Mouse (Mus musculus): Measurements from ENCODE around the gene Tbc1d2. TPM values are rescaled to one million over a fixed set of nuclear protein-coding genes. Genes with fewer than 3 reads are reported as not detected.

Tbc1d2 gene
- 0.55 and 1.1 TPM in 2 replicates for polyA plus RNA-seq (2015; fragmentation: Nextera tagmentation; extraction: Ambion mirVana)

GRCm38 (mm10) chr4:46650086-46650753 lies at the start of gene Tbc1d2:
Gene Tbc1d2, minus strand, starts transcription at chr4:46650209.
- Histone ChIP-seq H3K4me2 (peak within 1 kb of the TSS; percentile 93), H3K4me3 (peak within 1 kb of the TSS; percentile 81), H3K27ac (peak within 1 kb of the TSS; percentile 89), H3K9ac (peak within 1 kb of the TSS; percentile 68), H3K9me3 (replicated peaks) (no peaks in the 10 kb centered on the region), H3K36me3 (no peaks in the 10 kb centered on the region), H3K4me1 (replicated peaks) (peaks cover 12% of the 10 kb centered on the region), H3K27me3 (peaks cover 43% of the 10 kb centered on the region)
- under 1% methylated on average over 66 of the region's 69 CpGs for WGBS
- peak; percentile 94 for ATAC-seq (replicated peaks; ENCODE audit: insufficient number of reproducible peaks, insufficient read depth, low FRiP score, low read depth)

- H3K9me3 ChIP-seq (replicated peaks), result no peaks in the 10 kb centered on the region
- H3K4me3 ChIP-seq, result no peak overlapping the region
- no peak overlapping the region for H3K4me2 ChIP-seq
- H3K4me1 ChIP-seq (replicated peaks), result no peaks in the 10 kb centered on the region
- H3K27me3 ChIP-seq, result no peaks in the 10 kb centered on the region
- H3K9ac ChIP-seq, result no peak overlapping the region
- 48% methylated on average over 6 of the region's 6 CpGs for WGBS
- no peak overlapping the region for H3K27ac ChIP-seq
- ATAC-seq (replicated peaks; ENCODE audit: insufficient number of reproducible peaks, insufficient read depth, low FRiP score, low read depth), result no peak
- no peaks in the 10 kb centered on the region for H3K36me3 ChIP-seq
Measured at GRCm38 (mm10) chr4:46696467-46696866, 46.5 kb upstream of the Tbc1d2 start.

- no peak for ATAC-seq (replicated peaks; ENCODE audit: insufficient number of reproducible peaks, insufficient read depth, low FRiP score, low read depth)
- Histone ChIP-seq H3K9me3 (replicated peaks) (no peaks in the 10 kb centered on the region), H3K9ac (no peak overlapping the region), H3K36me3 (no peaks in the 10 kb centered on the region), H3K27me3 (peaks cover 20% of the 10 kb centered on the region), H3K4me3 (no peak overlapping the region), H3K27ac (no peak overlapping the region), H3K4me2 (no peak overlapping the region), H3K4me1 (replicated peaks) (no peaks in the 10 kb centered on the region)
- WGBS, result 80% methylated on average over 8 of the region's 8 CpGs
Measured at GRCm38 (mm10) chr4:46690565-46690964, 40.6 kb upstream of the Tbc1d2 start.

- Histone ChIP-seq H3K4me3 (no peak overlapping the region), H3K9me3 (replicated peaks) (no peaks in the 10 kb centered on the region), H3K4me1 (replicated peaks) (no peaks in the 10 kb centered on the region), H3K36me3 (no peaks in the 10 kb centered on the region), H3K9ac (no peak overlapping the region), H3K27ac (no peak overlapping the region), H3K27me3 (peaks cover 20% of the 10 kb centered on the region), H3K4me2 (no peak overlapping the region)
- no peak for ATAC-seq (replicated peaks; ENCODE audit: insufficient number of reproducible peaks, insufficient read depth, low FRiP score, low read depth)
- WGBS, result 82% methylated on average over 8 of the region's 8 CpGs
Measured at GRCm38 (mm10) chr4:46690023-46690420, 40.0 kb upstream of the Tbc1d2 start.

- Histone ChIP-seq H3K4me3 (no peak overlapping the region), H3K9me3 (replicated peaks) (no peaks in the 10 kb centered on the region), H3K36me3 (no peaks in the 10 kb centered on the region), H3K9ac (no peak overlapping the region), H3K4me2 (no peak overlapping the region), H3K27ac (no peak overlapping the region), H3K27me3 (peaks cover 20% of the 10 kb centered on the region), H3K4me1 (replicated peaks) (no peaks in the 10 kb centered on the region)
- no peak for ATAC-seq (replicated peaks; ENCODE audit: insufficient number of reproducible peaks, insufficient read depth, low FRiP score, low read depth)
- 45% methylated on average over 15 of the region's 15 CpGs for WGBS
Measured at GRCm38 (mm10) chr4:46689397-46690022, 39.5 kb upstream of the Tbc1d2 start.

- 71% methylated on average over 14 of the region's 14 CpGs for WGBS
- H3K4me3 ChIP-seq, result no peak overlapping the region
- H3K4me2 ChIP-seq, result no peak overlapping the region
- no peak overlapping the region for H3K9ac ChIP-seq
- no peaks in the 10 kb centered on the region for H3K9me3 ChIP-seq (replicated peaks)
- no peak for ATAC-seq (replicated peaks; ENCODE audit: insufficient number of reproducible peaks, insufficient read depth, low FRiP score, low read depth)
- no peaks in the 10 kb centered on the region for H3K36me3 ChIP-seq
- peaks cover 20% of the 10 kb centered on the region for H3K27me3 ChIP-seq
- no peaks in the 10 kb centered on the region for H3K4me1 ChIP-seq (replicated peaks)
- H3K27ac ChIP-seq, result no peak overlapping the region
Measured at GRCm38 (mm10) chr4:46688213-46688832, 38.3 kb upstream of the Tbc1d2 start.

- 57% methylated on average over 6 of the region's 6 CpGs for WGBS
- no peak overlapping the region for H3K4me3 ChIP-seq
- no peak overlapping the region for H3K9ac ChIP-seq
- ATAC-seq (replicated peaks; ENCODE audit: insufficient number of reproducible peaks, insufficient read depth, low FRiP score, low read depth), result no peak
- H3K27me3 ChIP-seq, result 0 out of 2 replicates have a peak, but pooled peaks cover 8% of the 10 kb centered on the region
- H3K27ac ChIP-seq, result no peak overlapping the region
- no peak overlapping the region for H3K4me2 ChIP-seq
- no peaks in the 10 kb centered on the region for H3K36me3 ChIP-seq
- no peaks in the 10 kb centered on the region for H3K9me3 ChIP-seq (replicated peaks)
- no peaks in the 10 kb centered on the region for H3K4me1 ChIP-seq (replicated peaks)
Measured at GRCm38 (mm10) chr4:46684160-46684559, 34.2 kb upstream of the Tbc1d2 start.

- 49% methylated on average over 3 of the region's 3 CpGs for WGBS
- Histone ChIP-seq H3K4me3 (no peak overlapping the region), H3K27ac (no peak overlapping the region), H3K9me3 (replicated peaks) (no peaks in the 10 kb centered on the region), H3K36me3 (no peaks in the 10 kb centered on the region), H3K4me2 (no peak overlapping the region), H3K27me3 (no peaks in the 10 kb centered on the region), H3K4me1 (replicated peaks) (no peaks in the 10 kb centered on the region), H3K9ac (no peak overlapping the region)
- ATAC-seq (replicated peaks; ENCODE audit: insufficient number of reproducible peaks, insufficient read depth, low FRiP score, low read depth), result no peak
Measured at GRCm38 (mm10) chr4:46676646-46677045, 26.6 kb upstream of the Tbc1d2 start.

GRCm38 (mm10) chr4:46675992-46676391 lies 26.0 kb upstream of the Tbc1d2 start:
- Histone ChIP-seq H3K36me3 (no peaks in the 10 kb centered on the region), H3K9ac (no peak overlapping the region), H3K4me1 (replicated peaks) (no peaks in the 10 kb centered on the region), H3K4me2 (no peak overlapping the region), H3K9me3 (replicated peaks) (no peaks in the 10 kb centered on the region), H3K27ac (no peak overlapping the region), H3K27me3 (no peaks in the 10 kb centered on the region), H3K4me3 (no peak overlapping the region)
- 50% methylated on average over 4 of the region's 4 CpGs for WGBS
- no peak for ATAC-seq (replicated peaks; ENCODE audit: insufficient number of reproducible peaks, insufficient read depth, low FRiP score, low read depth)

GRCm38 (mm10) chr4:46675272-46675785 lies 25.3 kb upstream of the Tbc1d2 start:
- Histone ChIP-seq H3K4me1 (replicated peaks) (no peaks in the 10 kb centered on the region), H3K27ac (no peak overlapping the region), H3K4me3 (no peak overlapping the region), H3K36me3 (no peaks in the 10 kb centered on the region), H3K9me3 (replicated peaks) (no peaks in the 10 kb centered on the region), H3K9ac (no peak overlapping the region), H3K27me3 (no peaks in the 10 kb centered on the region), H3K4me2 (no peak overlapping the region)
- ATAC-seq (replicated peaks; ENCODE audit: insufficient number of reproducible peaks, insufficient read depth, low FRiP score, low read depth), result no peak
- WGBS, result 73% methylated on average over 11 of the region's 11 CpGs

GRCm38 (mm10) chr4:46668620-46669019 lies 18.6 kb upstream of the Tbc1d2 start:
- Histone ChIP-seq H3K4me1 (replicated peaks) (peaks cover 28% of the 10 kb centered on the region), H3K27ac (peak overlapping the region; percentile 65), H3K4me2 (0 out of 2 replicates have a peak overlapping the region, but pooled peaks have one; percentile 13), H3K27me3 (no peaks in the 10 kb centered on the region), H3K4me3 (no peak overlapping the region), H3K36me3 (no peaks in the 10 kb centered on the region), H3K9ac (no peak overlapping the region), H3K9me3 (replicated peaks) (no peaks in the 10 kb centered on the region)
- 37% methylated on average over 11 of the region's 11 CpGs for WGBS
- 0 out of 2 replicates have a peak, but pooled peaks have one; percentile 8 for ATAC-seq (replicated peaks; ENCODE audit: insufficient number of reproducible peaks, insufficient read depth, low FRiP score, low read depth)

Measured in heart, embryonic 15.5 days (tissue).